Mouse (Mus musculus): Measurements from ENCODE around the gene Vsig8. TPM values are rescaled to one million over a fixed set of nuclear protein-coding genes. Genes with fewer than 3 reads are reported as not detected.

Gene Vsig8
- polyA plus RNA-seq, 1 experiment = 0.19 TPM

GRCm38 (mm10) chr1:172593956-172594355 is 38.2 kb downstream of the Vsig8 start:
- TF ChIP-seq CTCF (IDR thresholded peaks at IDR 0.05; ENCODE audit: borderline replicate concordance, extremely low read depth, insufficient read depth, insufficient read length) (no peak), POLR2A (IDR thresholded peaks at IDR 0.05; ENCODE audit: borderline replicate concordance, extremely low read depth, insufficient read depth, insufficient read length, poor library complexity, severe bottlenecking) (no peak)
- DNase-seq (ENCODE audit: low read depth) = no peak

- TF ChIP-seq POLR2A (IDR thresholded peaks at IDR 0.05; ENCODE audit: borderline replicate concordance, extremely low read depth, insufficient read depth, insufficient read length, poor library complexity, severe bottlenecking) (no peak), CTCF (IDR thresholded peaks at IDR 0.05; ENCODE audit: borderline replicate concordance, extremely low read depth, insufficient read depth, insufficient read length) (peak; percentile 75)
- DNase-seq (ENCODE audit: low read depth) = peak; percentile 63
These were observed 38.8 kb downstream of the Vsig8 start for GRCm38 (mm10) chr1:172594495-172594894.

GRCm38 (mm10) chr1:172602326-172602725 is 46.6 kb downstream of the Vsig8 start, which contains the start of gene Fcrl6:
Fcrl6 (minus strand) TSS chr1:172602551.
- DNase-seq (ENCODE audit: low read depth) = no peak

GRCm38 (mm10) chr1:172611304-172611703 is 55.6 kb downstream of the Vsig8 start:
- DNase-seq (ENCODE audit: low read depth) = no peak
- TF ChIP-seq POLR2A (IDR thresholded peaks at IDR 0.05; ENCODE audit: borderline replicate concordance, extremely low read depth, insufficient read depth, insufficient read length, poor library complexity, severe bottlenecking) (no peak), CTCF (IDR thresholded peaks at IDR 0.05; ENCODE audit: borderline replicate concordance, extremely low read depth, insufficient read depth, insufficient read length) (no peak)

More at GRCm38 (mm10) chr1:172602326-172602725, 46.6 kb downstream of the Vsig8 start, which contains the start of gene Fcrl6:
- TF ChIP-seq CTCF (IDR thresholded peaks at IDR 0.05; ENCODE audit: borderline replicate concordance, extremely low read depth, insufficient read depth, insufficient read length) = no peak
- no peak for TF ChIP-seq POLR2A (IDR thresholded peaks at IDR 0.05; ENCODE audit: borderline replicate concordance, extremely low read depth, insufficient read depth, insufficient read length, poor library complexity, severe bottlenecking)

- TF ChIP-seq POLR2A (IDR thresholded peaks at IDR 0.05; ENCODE audit: borderline replicate concordance, extremely low read depth, insufficient read depth, insufficient read length, poor library complexity, severe bottlenecking) = no peak
- peak; percentile 37; the same call in 1 of the 2 replicates for TF ChIP-seq CTCF (IDR thresholded peaks at IDR 0.05; ENCODE audit: borderline replicate concordance, extremely low read depth, insufficient read depth, insufficient read length)
- no peak for DNase-seq (ENCODE audit: low read depth)
These were observed 57.0 kb downstream of the Vsig8 start for GRCm38 (mm10) chr1:172612745-172613144.

Other genes starting within 250 kb of the Vsig8 start
- gene Kcnj9, start 226.6 kb upstream of the Vsig8 start, polyA plus RNA-seq (2012; rRNA removed) = 6.9 and 8.0 TPM in 2 replicates
- gene Kcnj10, start 214.7 kb upstream of the Vsig8 start, polyA plus RNA-seq (2012; rRNA removed) = 3.2 and 5.9 TPM in 2 replicates
- gene Pigm, start 179.4 kb upstream of the Vsig8 start, polyA plus RNA-seq (2012; rRNA removed) = 9.4 and 9.8 TPM in 2 replicates
- gene Slamf9, start 80.6 kb upstream of the Vsig8 start, polyA plus RNA-seq (2012; rRNA removed) = 0.16 and 0.18 TPM in 2 replicates
- 129 and 161 TPM in 2 replicates for gene Igsf9, start 74.2 kb upstream of the Vsig8 start, polyA plus RNA-seq (2012; rRNA removed)
- gene Tagln2, start 55.9 kb upstream of the Vsig8 start, polyA plus RNA-seq (2012; rRNA removed) = 37.3 and 44.7 TPM in 2 replicates
- gene Cfap45, start 35.1 kb upstream of the Vsig8 start, polyA plus RNA-seq (2012; rRNA removed) = 1.8 and 2.8 TPM in 2 replicates
- 0.06 and 0.08 TPM in 2 replicates for gene Slamf8, start 34.6 kb downstream of the Vsig8 start, polyA plus RNA-seq (2012; rRNA removed)
- 0.12 and 0.21 TPM in 2 replicates for gene Fcrl6, start 46.6 kb downstream of the Vsig8 start, polyA plus RNA-seq (2012; rRNA removed)
- gene Dusp23, start 77.0 kb downstream of the Vsig8 start, polyA plus RNA-seq (2012; rRNA removed) = 8.0 and 9.0 TPM in 2 replicates
- gene Crp, start 142.1 kb downstream of the Vsig8 start, polyA plus RNA-seq (2012; rRNA removed) = 0.04 TPM in 2 replicates